Mouse (Mus musculus) effector memory CD4-positive, alpha-beta T cell, adult 5 months (primary cell): ENCODE measurements around the gene Tex45. TPM values are rescaled to one million over a fixed set of nuclear protein-coding genes. Genes with fewer than 3 reads are reported as not detected.

Experiments used
- polyA plus RNA-seq: library from polyadenylated mRNA; unstranded; fragments of 100-300 nt; shearing (Covaris generic); gene quantifications from one replicate; pipeline ENCODE4 v1.2.1, GENCODE M21; 2017

Tex45 gene
- not detected for polyA plus RNA-seq

DNA sequence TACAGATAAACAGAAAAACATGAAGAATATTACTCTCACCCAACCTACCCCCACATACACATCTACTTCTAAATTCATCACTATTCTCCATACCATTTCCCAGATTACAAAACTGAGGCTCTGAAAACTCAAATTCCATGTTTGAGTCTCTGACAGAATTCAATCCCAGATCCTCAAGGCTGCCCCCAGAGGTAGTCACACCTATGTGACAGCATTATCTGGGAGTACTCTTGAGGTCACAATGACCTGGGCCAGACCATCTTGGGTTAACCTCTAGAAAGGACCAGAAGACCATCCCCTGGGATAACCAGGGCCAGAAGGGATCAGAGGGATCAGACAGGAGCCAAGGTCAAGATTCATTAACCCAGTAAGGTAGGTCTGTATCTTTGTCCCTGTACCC, at the start of gene Tex45:
Gene Tex45, plus strand, starts transcription at position 301 of the 400 bp plus-strand sequence.

DNA sequence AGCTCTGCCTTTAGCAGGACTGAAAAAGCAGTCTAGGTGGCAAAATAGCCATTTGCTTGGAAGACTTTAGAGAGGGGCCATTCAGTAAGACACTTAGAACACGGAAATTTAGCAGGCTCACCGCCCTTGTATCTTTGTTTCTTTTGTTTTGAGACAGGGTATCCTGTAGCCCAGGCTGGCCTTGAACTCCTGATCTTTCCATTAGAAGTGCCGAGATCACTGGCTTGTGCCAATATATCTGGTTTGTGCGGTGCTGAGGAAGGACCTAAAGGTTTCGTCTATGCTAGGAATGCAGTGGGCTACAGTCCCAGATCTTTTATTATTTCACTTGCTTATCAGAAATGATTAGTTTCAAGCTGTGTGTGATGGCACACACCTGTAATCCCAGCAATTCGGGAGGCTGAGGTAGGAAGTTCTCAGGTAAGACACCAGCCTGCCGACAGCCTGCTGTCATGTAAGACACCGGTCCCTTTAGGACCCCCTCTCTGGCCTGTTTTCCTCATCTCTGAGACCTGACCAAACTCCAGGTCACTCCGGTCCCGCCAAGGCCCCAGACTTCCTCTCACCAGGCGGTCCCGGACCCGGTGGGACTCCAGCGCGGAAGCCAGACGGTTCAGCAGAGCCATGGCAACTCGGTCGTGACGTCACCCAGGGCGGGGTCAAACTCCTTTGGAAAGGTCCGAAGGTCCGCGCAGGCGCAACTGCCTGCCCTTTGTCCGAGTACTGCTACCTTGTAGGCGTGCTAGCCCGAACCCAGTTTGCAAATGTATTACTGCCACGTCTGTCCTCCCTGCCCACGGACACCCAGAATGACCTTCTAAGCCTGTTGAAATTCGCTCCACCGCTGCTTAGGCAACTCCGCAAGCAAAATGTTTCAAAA, 3.4 kb upstream of the Tex45 start, which contains the start of gene Pex11g:
Gene Pex11g, minus strand, starts transcription at position 675 of the 880 bp plus-strand sequence.

DNA sequence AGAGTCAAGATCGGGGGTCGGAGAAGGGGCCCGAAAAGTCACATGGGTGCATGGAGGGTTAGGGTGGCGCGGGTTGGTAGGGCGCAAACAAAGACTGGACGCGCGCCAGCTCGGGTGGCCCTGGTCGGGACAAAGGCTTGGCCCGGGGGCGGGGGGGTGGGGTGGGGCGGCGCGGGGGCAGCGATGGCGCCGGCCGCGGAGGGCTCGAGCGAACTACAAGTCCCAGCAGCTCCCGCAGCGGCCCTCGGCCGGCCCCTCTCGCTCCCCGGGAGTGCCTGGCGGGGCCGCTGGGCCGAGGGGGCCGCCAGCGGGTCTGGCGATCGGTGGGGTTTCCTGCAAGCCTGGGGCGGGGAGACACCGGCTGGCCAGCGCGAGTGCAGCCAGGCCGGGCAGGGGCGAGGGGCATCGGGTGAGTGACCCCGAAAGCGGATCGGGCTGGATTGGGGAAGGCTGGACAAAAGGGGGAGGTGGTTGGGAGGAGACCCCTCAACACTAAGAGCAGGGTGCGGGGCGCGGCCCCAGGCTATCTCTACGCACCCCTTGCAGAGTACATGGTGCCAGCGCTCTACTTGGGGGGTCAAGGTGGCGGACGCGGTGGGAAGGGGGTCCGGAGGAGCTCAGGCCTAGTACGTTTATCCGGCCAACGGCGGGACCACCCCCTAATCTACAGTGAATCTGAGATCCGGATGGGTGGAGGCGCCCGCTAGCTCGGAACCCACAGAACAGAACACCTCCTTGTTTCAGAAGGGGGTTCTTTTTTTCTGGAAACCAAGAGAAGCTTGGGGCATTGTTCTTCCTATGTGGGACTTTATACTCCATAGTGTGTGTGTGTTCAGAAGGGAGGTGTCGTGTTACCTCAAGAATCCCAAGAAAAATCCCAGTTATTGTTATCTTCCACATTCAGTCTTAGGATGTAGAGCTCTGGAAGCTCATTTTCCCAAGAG, 22.5 kb downstream of the Tex45 start, which contains the start of gene Zfp358:
Gene Zfp358, plus strand, starts transcription at position 238 of the 944 bp plus-strand sequence.

DNA sequence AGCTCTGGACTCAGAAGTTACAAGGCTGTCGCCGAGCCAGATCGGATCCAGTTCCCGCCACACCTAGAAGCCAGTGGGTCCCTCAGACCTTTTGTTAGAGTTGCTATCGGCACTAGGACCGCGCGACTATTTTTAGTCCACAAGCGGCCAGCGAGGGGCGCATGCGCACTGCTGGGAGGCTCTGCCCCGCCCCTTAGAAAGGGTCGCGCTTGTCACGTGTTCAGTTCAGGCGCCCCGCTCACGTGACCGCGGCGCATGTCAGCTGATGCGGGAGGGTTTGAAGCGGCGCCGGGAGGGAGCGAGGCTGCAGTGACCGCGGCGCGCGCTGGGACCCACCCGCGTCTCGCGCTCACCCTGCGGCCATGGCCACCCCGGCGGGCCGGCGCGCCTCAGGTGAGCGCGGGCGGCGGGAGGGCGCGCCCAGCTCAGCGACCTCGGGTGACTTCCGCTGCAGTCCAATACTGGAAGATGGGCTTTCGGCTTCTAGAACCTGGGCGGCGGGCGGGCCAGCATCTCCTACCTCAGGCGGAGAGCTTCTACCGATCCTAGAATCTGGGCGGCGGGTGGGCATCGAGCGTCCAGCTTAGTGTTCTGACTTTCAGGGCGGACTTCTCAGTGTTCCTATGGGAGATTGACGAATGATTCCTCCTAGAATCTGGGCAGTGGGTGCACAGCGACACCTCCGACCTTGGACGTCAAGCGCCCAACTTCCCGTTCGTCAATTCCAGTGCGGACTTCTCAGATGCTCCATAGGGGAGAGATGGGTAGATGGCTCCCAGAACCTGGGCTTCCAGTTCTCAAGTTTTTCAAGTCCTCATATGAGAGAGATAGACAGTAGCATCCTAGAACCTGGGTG, 29.8 kb downstream of the Tex45 start, which contains the start of gene Mcoln1:
Gene Mcoln1, plus strand, starts transcription at position 223 of the 856 bp plus-strand sequence.

DNA sequence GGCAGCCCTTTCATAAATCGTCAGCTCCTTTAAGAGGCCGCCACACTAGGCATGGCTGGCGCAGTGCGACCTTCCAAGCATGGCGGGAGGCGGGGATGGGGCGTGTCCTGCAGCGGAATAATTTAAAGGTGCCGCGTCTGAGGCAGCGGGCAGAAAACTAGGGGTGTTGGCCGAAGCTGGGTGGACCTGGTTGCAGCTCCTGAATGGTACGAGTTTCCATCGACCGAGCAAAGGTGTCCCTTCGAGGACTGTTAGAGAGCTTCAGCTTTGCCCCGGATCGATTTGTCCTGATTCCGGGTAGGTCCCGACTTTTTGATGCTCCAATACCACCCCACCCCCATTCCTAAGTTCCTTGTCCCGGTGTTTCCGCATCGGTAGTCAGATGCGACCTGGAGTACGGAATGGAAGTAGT, 44.6 kb downstream of the Tex45 start, which contains the start of gene Pnpla6:
Gene Pnpla6, plus strand, starts transcription at position 125 of the 412 bp plus-strand sequence.

Other genes starting within 250 kb of the Tex45 start
- gene Insr, start 191.2 kb upstream of the Tex45 start, polyA plus RNA-seq, result 31.1 TPM
- 117 TPM for gene A430078G23Rik, start 117.4 kb upstream of the Tex45 start, polyA plus RNA-seq
- gene Arhgef18, start 77.9 kb upstream of the Tex45 start, polyA plus RNA-seq, result 101 TPM
- gene Pex11g, start 3.2 kb upstream of the Tex45 start, polyA plus RNA-seq, result 2.1 TPM
- 1.9 TPM for gene Zfp358, start 22.3 kb downstream of the Tex45 start, polyA plus RNA-seq
- 87.3 TPM for gene Mcoln1, start 29.6 kb downstream of the Tex45 start, polyA plus RNA-seq
- 29.0 TPM for gene Pnpla6, start 44.5 kb downstream of the Tex45 start, polyA plus RNA-seq
- not detected for gene C330021F23Rik, start 97.1 kb downstream of the Tex45 start, polyA plus RNA-seq
- 0.44 TPM for gene Camsap3, start 116.4 kb downstream of the Tex45 start, polyA plus RNA-seq
- gene Xab2, start 150.5 kb downstream of the Tex45 start, polyA plus RNA-seq, result 102 TPM
- 68.8 TPM for gene Pet100, start 150.7 kb downstream of the Tex45 start, polyA plus RNA-seq
- gene Pcp2, start 154.7 kb downstream of the Tex45 start, polyA plus RNA-seq, result not detected
- gene Stxbp2, start 160.1 kb downstream of the Tex45 start, polyA plus RNA-seq, result 160 TPM
- not detected for gene Retn, start 184.9 kb downstream of the Tex45 start, polyA plus RNA-seq
- not detected for gene Mcemp1, start 194.9 kb downstream of the Tex45 start, polyA plus RNA-seq
- not detected for gene Fcor, start 201.5 kb downstream of the Tex45 start, polyA plus RNA-seq
- 17.5 TPM for gene Trappc5, start 205.4 kb downstream of the Tex45 start, polyA plus RNA-seq
- not detected for gene Fcer2a, start 223.3 kb downstream of the Tex45 start, polyA plus RNA-seq
- gene Clec4g, start 249.8 kb downstream of the Tex45 start, polyA plus RNA-seq, result not detected